Mouse (Mus musculus) heart, embryonic 16.5 days (tissue): ENCODE measurements at regions not wholly inside any gene's neighbourhood (a gene's known extent, or its start where the extent isn't known, plus 50 kb on each side); places are given as distances from the start of the nearest gene placed in this dataset.

Source experiments
- ATAC-seq: fragments of 200-750 bp; cut with Nextera tagmentation; replicated peaks from 2 replicates; pipeline ENCODE4 v1.8.0; 2017; ENCODE audit warnings: moderate number of reproducible peaks; ENCODE audit not compliant: insufficient read depth, low FRiP score; ENCODE audit errors: extremely low read depth
- H3K27ac ChIP-seq: fragments of 300-500 bp; sonication (generic); 2 replicates; pipeline ENCODE4 v1.5.1; 2014; ENCODE audit warnings: mild to moderate bottlenecking, low read length, control low read depth, moderate library complexity
- H3K27me3 ChIP-seq: fragments of 300-500 bp; sonication (generic); 2 replicates; pipeline ENCODE4 v1.6.1; 2014; ENCODE audit warnings: low read length, mixed read lengths; ENCODE audit not compliant: control insufficient read depth, insufficient read depth
- H3K36me3 ChIP-seq: fragments of 300-500 bp; sonication (generic); 2 replicates; pipeline ENCODE4 v1.6.1; 2014; ENCODE audit not compliant: control insufficient read depth, insufficient read depth
- H3K4me1 ChIP-seq: fragments of 300-500 bp; sonication (generic); 2 replicates; pipeline ENCODE4 v1.6.1; 2014; ENCODE audit warnings: low read length, mixed read lengths; ENCODE audit not compliant: control insufficient read depth, insufficient read depth
- H3K4me2 ChIP-seq: fragments of 300-500 bp; sonication (generic); 2 replicates; pipeline ENCODE4 v1.6.1; 2014; ENCODE audit warnings: low read depth, mild to moderate bottlenecking, control low read depth, low read length
- H3K4me3 ChIP-seq: fragments of 300-500 bp; sonication (generic); 2 replicates; pipeline ENCODE4 v1.5.1; 2014; ENCODE audit warnings: mild to moderate bottlenecking, control low read depth, low read length
- H3K9ac ChIP-seq: fragments of 300-500 bp; sonication (generic); 2 replicates; pipeline ENCODE4 v1.6.1; 2014; ENCODE audit warnings: low read length, control low read depth
- H3K9me3 ChIP-seq: fragments of 300-500 bp; sonication (generic); replicated peaks from 2 replicates; pipeline ENCODE4 v1.6.1; 2016; ENCODE audit warnings: low read length; ENCODE audit not compliant: control insufficient read depth
- WGBS: fragments of 180-500 bp; shearing (Covaris S2); extraction: QIAGEN DNeasy Blood & Tissue Kit; methylation state at CpG from one replicate; pipeline ENCODE4 v1.1.7; 2014; 5-methylcytosine and 5-hydroxymethylcytosine counted together

DNA sequence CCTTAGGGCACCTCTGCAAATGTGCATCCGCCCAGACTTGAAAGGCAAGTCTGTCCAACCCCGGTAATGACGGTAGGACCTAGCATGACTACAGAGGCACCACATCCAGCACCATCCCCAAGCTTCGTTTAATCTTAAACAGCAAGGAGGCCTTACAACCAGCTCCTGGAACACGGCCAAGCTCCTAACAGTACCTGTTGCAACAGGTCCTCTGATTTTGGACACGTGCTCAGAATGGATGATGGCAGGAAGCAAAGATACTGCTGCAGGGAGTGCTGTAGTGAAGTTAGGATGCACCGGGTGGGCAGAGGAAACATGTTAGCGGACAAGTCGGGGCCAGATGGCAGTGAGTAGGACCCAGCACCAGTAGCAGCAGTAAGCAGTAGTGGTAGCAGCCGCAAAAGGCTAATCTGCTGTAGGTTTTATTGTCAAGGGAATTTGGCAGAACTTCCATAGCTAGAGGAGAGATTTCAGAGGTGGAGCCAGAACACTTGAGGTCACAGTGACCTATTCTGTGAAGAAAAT, 2813.5 kb upstream of the Gm7489 start:
- no peak for ATAC-seq
- H3K36me3 ChIP-seq: no peaks in the 10 kb centered on the region
- H3K4me2 ChIP-seq: no peak overlapping the region
- H3K4me3 ChIP-seq: no peak overlapping the region
- no peak overlapping the region for H3K27ac ChIP-seq
- H3K9ac ChIP-seq: no peak overlapping the region
- no peaks in the 10 kb centered on the region for H3K27me3 ChIP-seq
- WGBS: 71% methylated on average over 10 of the region's 10 CpGs
- no peaks in the 10 kb centered on the region for H3K9me3 ChIP-seq
- H3K4me1 ChIP-seq: no peaks in the 10 kb centered on the region

DNA sequence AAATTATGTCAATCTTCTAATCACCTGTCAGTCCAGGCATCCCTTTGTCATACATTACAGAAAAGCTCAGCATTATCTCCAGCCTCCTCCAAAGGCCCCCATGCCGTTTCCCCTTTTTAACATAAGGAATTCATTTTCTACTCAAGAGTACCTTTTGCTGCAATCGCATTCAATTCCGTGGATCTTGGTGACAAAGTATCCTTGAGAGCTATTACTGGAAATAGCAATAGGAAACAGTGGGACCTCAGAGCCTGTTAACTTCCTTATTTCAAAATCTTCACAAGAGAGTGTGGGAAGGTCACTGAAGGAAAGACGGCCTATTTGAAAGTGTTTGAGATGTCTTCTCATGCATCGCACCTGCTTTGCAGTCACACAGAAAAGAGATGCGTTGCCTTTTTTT, 2811.0 kb upstream of the Gm7489 start:
- no peak overlapping the region for H3K27ac ChIP-seq
- no peaks in the 10 kb centered on the region for H3K36me3 ChIP-seq
- WGBS: 76% methylated on average over 6 of the region's 6 CpGs
- no peaks in the 10 kb centered on the region for H3K27me3 ChIP-seq
- no peak overlapping the region for H3K4me2 ChIP-seq
- no peak for ATAC-seq
- no peak overlapping the region for H3K4me3 ChIP-seq
- no peaks in the 10 kb centered on the region for H3K9me3 ChIP-seq
- no peaks in the 10 kb centered on the region for H3K4me1 ChIP-seq
- no peak overlapping the region for H3K9ac ChIP-seq

DNA sequence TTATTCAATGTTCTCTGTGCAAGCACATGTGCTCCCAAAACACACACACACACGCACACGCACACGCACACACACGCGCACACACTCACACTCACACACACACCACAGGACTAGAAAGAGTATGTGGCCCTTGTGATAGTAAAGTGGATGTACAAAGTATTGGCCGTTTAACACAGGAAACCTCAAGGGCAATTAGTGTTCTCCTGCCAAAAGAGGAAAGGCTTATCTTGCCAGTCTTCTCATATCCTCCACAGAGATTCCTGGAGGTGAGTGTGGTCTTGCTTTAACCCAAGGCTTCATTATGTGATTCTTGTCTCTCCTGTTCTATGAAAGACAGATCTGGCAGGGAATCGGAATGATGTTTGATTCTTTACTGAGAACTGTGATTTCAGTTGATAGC, 2810.5 kb upstream of the Gm7489 start:
- WGBS: 73% methylated on average over 7 of the region's 7 CpGs
- Histone ChIP-seq H3K4me3 (no peak overlapping the region), H3K36me3 (no peaks in the 10 kb centered on the region)

DNA sequence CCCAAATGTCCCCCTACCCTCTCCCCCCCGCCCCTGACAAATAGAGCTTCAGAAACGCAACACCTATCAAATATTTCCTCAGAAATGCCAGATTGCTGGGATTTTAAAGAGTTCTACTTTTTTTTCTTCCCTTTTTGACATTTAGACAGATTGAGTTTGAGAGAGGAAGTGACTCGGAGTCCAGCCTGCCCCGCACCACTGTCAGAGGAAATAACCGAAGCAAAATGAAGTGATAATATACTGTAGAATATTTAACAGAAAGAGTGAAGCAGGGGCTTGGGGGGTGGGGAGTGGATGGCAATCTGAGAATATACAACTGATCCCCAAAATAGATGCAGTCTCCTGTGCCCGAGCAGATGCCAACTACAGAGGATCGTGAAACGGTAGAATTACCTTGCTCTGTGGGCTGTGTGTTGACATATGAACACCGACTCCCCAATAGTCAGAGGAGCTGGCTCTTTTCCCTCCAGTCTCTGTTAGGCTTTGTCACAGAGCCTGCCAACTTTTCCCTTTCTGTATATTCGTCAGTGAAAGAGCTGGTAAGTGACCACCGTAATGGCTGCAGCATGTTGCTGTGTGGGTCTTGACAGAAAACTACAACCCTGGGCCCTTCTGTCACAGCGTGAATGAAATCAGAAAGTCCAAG, 2800.9 kb upstream of the Gm7489 start:
- Histone ChIP-seq H3K9me3 (no peaks in the 10 kb centered on the region), H3K36me3 (no peaks in the 10 kb centered on the region), H3K27me3 (no peaks in the 10 kb centered on the region), H3K4me1 (no peaks in the 10 kb centered on the region), H3K4me2 (peak overlapping the region; percentile 54), H3K9ac (no peak overlapping the region), H3K4me3 (peak overlapping the region; percentile 31), H3K27ac (no peak overlapping the region)
- ATAC-seq: no peak
- WGBS: 49% methylated on average over 12 of the region's 12 CpGs

More for the DNA sequence above, 2810.5 kb upstream of the Gm7489 start:
- Histone ChIP-seq H3K27me3 (no peaks in the 10 kb centered on the region), H3K27ac (no peak overlapping the region), H3K9me3 (no peaks in the 10 kb centered on the region), H3K4me2 (no peak overlapping the region), H3K9ac (no peak overlapping the region), H3K4me1 (no peaks in the 10 kb centered on the region)
- ATAC-seq: no peak

DNA sequence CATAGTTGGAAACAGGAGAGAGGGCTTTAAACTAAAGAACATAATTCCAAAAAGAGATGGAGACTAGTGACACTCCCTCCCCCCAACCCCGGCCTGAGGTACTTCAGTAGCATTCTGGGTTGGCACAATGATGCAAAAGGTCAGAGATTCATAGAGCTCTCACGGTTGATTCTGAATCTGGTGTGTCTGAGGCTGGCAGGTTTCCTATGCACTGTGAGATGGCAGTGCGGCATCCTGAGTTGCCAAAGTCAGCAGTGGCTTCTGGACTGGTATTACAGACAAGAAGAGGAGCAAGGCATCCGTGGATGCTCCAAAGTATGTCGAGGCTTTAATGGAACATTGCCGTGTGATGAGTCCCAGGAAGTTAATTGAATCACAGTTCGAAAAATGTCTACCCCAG, 2791.8 kb upstream of the Gm7489 start:
- no peaks in the 10 kb centered on the region for H3K4me1 ChIP-seq
- no peak overlapping the region for H3K27ac ChIP-seq
- H3K4me3 ChIP-seq: no peak overlapping the region
- H3K36me3 ChIP-seq: no peaks in the 10 kb centered on the region
- no peaks in the 10 kb centered on the region for H3K27me3 ChIP-seq
- H3K4me2 ChIP-seq: no peak overlapping the region
- no peaks in the 10 kb centered on the region for H3K9me3 ChIP-seq
- no peak overlapping the region for H3K9ac ChIP-seq
- ATAC-seq: no peak
- WGBS: 80% methylated on average over 7 of the region's 7 CpGs

DNA sequence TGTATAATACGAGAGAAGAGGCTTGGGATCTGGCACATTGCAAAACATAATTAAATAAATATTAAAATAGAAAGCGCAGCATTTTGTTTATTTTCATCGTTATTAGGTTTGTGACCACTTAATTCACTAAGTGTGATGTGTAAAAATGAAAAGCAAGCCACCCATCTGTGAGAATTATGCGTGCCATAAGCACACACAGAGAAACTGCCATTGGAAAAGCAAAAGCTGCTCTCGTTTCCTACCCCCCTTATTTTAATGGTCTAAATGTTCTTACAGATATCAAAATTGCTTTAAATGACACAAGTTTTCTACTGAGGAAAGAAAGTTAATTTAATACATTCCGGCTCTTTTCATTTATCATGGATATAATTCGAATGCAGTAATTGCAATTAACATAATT, 2780.8 kb upstream of the Gm7489 start:
- no peak overlapping the region for H3K9ac ChIP-seq
- peak overlapping the region; percentile 29; the same call in 1 of the 2 replicates for H3K4me2 ChIP-seq
- no peaks in the 10 kb centered on the region for H3K9me3 ChIP-seq
- H3K4me1 ChIP-seq: no peaks in the 10 kb centered on the region
- H3K27me3 ChIP-seq: no peaks in the 10 kb centered on the region
- no peak overlapping the region for H3K4me3 ChIP-seq
- no peak for ATAC-seq
- H3K27ac ChIP-seq: no peak overlapping the region
- no peaks in the 10 kb centered on the region for H3K36me3 ChIP-seq
- 85% methylated on average over 7 of the region's 7 CpGs for WGBS

DNA sequence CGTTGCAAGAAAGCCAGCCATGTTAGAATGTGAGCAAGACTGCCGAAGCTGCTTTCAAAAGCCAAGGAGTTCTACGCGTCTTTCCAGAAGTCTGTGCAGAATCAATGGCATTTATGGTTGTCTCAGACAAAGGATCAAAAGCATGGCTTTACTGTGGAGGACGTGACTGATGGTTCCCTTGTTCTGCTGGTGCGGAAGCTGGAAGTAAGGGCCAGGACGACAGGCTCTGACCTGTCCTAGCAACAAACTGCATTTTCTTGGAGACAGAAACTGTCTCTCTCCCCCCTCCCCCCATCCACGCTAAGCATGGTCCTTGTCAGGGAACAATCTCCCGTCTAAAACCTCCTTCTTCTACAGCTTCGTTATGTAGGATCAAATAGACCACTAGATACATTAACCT, 2780.3 kb upstream of the Gm7489 start:
- no peak for ATAC-seq
- 35% methylated on average over 10 of the region's 10 CpGs for WGBS

DNA sequence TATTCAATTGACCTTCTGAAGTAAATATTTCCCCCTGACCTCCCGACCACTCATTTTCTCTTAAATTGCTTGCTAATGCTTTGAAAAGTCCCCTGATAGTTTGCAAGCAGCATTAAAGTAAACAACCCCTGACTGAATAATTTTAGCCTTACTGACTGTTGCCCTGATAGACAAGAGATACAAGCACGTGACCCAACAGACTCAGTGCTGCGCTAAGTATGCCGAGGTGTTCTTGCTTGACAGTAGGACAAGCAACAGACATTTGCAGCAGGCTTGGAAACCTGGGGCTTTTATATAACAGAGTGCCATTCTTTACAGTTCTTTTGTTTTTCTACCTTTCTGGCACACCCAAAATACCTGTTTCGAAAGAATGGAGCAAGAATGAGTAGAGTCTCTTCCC, 2779.9 kb upstream of the Gm7489 start:
- no peak for ATAC-seq
- Histone ChIP-seq H3K27me3 (no peaks in the 10 kb centered on the region), H3K4me2 (peak overlapping the region; percentile 29; the same call in 1 of the 2 replicates), H3K4me1 (no peaks in the 10 kb centered on the region), H3K36me3 (no peaks in the 10 kb centered on the region), H3K9ac (no peak overlapping the region), H3K9me3 (no peaks in the 10 kb centered on the region), H3K27ac (no peak overlapping the region), H3K4me3 (no peak overlapping the region)
- 56% methylated on average over 5 of the region's 5 CpGs for WGBS

More for the DNA sequence above, 2780.3 kb upstream of the Gm7489 start:
- peak overlapping the region; percentile 29 for H3K4me2 ChIP-seq
- H3K9me3 ChIP-seq: no peaks in the 10 kb centered on the region
- H3K36me3 ChIP-seq: no peaks in the 10 kb centered on the region
- no peak overlapping the region for H3K4me3 ChIP-seq
- no peaks in the 10 kb centered on the region for H3K27me3 ChIP-seq
- H3K9ac ChIP-seq: no peak overlapping the region
- H3K4me1 ChIP-seq: no peaks in the 10 kb centered on the region
- H3K27ac ChIP-seq: no peak overlapping the region

DNA sequence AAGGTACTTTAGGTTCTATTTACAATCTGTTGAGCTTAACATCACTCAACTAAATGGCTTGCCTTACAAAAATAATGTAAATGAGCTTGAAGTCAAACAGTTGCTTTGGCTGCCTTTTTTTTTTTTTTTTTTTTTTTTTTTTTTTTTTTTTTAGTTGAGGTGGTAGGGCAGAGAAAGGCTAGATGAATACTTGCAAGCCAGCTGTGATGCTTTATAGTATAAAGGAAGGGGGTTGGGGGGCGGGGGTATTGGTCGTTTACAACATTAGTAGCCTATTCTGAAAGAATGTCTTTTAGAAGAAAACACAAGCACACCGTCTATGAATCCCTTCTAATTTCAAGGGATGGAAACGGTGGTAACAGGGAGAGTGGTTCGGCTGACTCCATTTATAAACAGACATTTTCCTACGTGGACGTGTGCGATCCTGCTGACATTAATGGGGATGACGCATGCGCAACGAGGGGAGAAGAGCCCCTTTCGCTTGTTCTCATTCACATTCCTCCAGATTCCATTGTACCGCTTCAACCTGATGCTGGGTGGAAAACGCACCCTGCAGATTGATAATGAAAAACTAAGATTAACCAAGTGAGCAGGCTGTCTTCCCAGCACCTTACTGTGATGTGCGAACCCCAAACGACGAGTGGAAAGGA, 2779.2 kb upstream of the Gm7489 start:
- Histone ChIP-seq H3K4me1 (no peaks in the 10 kb centered on the region), H3K9me3 (no peaks in the 10 kb centered on the region), H3K4me3 (no peak overlapping the region), H3K27ac (no peak overlapping the region), H3K9ac (no peak overlapping the region), H3K27me3 (no peaks in the 10 kb centered on the region), H3K36me3 (no peaks in the 10 kb centered on the region), H3K4me2 (peak overlapping the region; percentile 21; the same call in 1 of the 2 replicates)
- no peak for ATAC-seq
- 68% methylated on average over 17 of the region's 17 CpGs for WGBS
